Mouse (Mus musculus): ENCODE results near the gene P2ry12.

Gene P2ry12

GRCm38 (mm10) chr3:59187336-59187735 is 75.3 kb downstream of the P2ry12 start:
- DNase-seq (ENCODE audit: low read depth, low spot score) = no peak

GRCm38 (mm10) chr3:59185662-59186061 is 77.0 kb downstream of the P2ry12 start:
- no peak for DNase-seq (ENCODE audit: low read depth, low spot score)

GRCm38 (mm10) chr3:59182129-59182528 is 80.5 kb downstream of the P2ry12 start:
- no peak for DNase-seq (ENCODE audit: low read depth, low spot score)

GRCm38 (mm10) chr3:59181134-59181533 is 81.5 kb downstream of the P2ry12 start:
- peak; percentile 30 for DNase-seq (ENCODE audit: low read depth, low spot score)

GRCm38 (mm10) chr3:59176871-59177270 is 85.8 kb downstream of the P2ry12 start:
- DNase-seq (ENCODE audit: low read depth, low spot score) = no peak

GRCm38 (mm10) chr3:59175234-59175633 is 87.4 kb downstream of the P2ry12 start:
- peak; percentile 48 for DNase-seq (ENCODE audit: low read depth, low spot score)

- no peak for DNase-seq (ENCODE audit: low read depth, low spot score)
Measured at GRCm38 (mm10) chr3:59174426-59175154, 88.1 kb downstream of the P2ry12 start.

- no peak for DNase-seq (ENCODE audit: low read depth, low spot score)
Measured at GRCm38 (mm10) chr3:59169921-59170627, 92.6 kb downstream of the P2ry12 start.

- no peak for DNase-seq (ENCODE audit: low read depth, low spot score)
Measured at GRCm38 (mm10) chr3:59169215-59169614, 93.5 kb downstream of the P2ry12 start.

- DNase-seq (ENCODE audit: low read depth, low spot score) = no peak
Measured at GRCm38 (mm10) chr3:59168476-59168875, 94.2 kb downstream of the P2ry12 start.

GRCm38 (mm10) chr3:59167417-59168054 is 95.1 kb downstream of the P2ry12 start:
- no peak for DNase-seq (ENCODE audit: low read depth, low spot score)

Measured in ES-CJ7 (cell line).